Mouse (Mus musculus) liver, embryonic 14.5 days (tissue): ENCODE data around the gene Tlr7.

Experiments used
- CTCF ChIP-seq: IDR thresholded peaks from 2 replicates; pipeline ENCODE4 v1.5.1; 2016; ENCODE audit warnings: antibody characterized with exemption, low read depth, control low read depth
- EP300 ChIP-seq: IDR thresholded peaks from 2 replicates; pipeline ENCODE4 v1.6.1; 2016; ENCODE audit warnings: antibody characterized with exemption, low read depth

DNA sequence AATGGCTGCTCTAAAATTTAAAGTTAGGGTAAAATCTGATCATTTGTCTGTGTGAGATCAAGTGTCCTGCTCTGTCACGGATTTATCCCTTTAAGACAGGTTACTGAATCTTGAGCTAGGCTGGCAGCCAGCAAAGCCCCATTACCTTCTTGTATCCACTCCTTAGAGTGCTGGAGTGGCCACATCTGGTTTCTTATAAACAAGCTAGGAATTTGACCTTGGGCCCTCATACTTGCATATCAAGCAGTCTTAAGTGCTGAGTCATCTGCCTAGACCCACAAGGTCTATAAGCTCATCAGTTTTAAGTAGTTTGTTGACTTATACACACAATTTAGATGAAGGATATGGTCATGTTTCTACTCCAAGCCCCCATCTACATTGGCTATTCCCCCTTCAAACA is 14.0 kb upstream of the Tlr7 start:
- TF ChIP-seq CTCF (no peak), EP300 (no peak)
